Mouse (Mus musculus): ENCODE data around the gene Zfp85.
"Not testable (repeated sequence)": the region's sequence is repeated elsewhere in the genome, so short reads cannot be mapped to it uniquely, and the experiment has no call there.

The Zfp85 gene

DNA sequence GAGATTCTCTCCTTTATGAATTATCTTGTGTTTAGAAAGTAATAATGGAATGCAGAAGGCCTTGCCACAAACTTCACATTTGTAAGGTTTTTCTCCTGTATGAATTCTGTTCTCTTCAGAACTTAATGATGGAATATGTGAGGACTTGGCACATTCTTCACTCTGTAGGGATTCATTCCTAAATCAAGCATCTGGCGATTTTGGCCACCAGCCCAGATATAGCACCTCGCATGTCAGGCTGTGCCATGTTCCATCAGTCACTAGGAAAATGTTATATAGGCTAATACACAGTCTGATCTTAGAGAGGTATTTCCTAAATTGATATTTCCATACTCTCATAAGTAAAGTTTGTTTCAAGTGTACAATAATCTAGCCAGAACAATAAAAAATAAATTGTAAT lies 29.7 kb downstream of the Zfp85 start:
- CTCF ChIA-PET = not testable (repeated sequence)
- POLR2A ChIA-PET = interaction anchor here in 2 of 4 experiments (1.8 to 2.7 kb wide), 3 partner anchors 19 to 88 kb away, joined by 9 to 25 read pairs (median 12); partner anchors contain the start of genes Gm49345 (in 1 of the 2) and Zfp729a (in 1 of the 2)

DNA sequence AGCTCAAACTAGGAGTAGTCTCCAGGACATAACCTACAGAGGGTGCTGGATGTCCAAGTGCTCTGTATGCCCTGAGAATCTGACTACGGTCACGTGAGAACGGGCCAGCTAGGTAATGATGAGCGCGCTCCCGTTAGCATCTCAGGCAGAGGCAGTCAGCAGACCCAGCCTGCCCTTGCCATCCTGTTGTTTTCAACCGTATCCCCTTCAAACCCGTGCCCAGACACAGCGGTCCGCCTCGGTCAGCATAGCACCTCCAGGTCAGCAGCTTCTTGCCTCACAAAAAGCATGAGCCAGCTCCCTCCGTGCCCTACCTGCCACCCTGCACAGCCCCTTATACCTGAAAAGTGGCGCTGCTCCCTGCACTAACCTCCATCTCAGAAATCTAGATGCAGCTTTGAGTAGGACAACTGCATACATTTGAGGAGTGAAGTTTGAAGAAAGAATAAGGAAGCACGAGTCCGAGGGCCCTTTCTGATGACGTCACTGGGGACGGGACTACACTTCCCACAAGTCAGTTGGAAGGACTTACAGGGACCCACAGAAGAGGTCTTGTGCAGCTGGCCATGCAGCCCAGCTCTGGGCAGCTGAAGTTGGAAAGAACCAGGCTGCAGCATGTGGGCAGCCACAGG lies 31.1 kb downstream of the Zfp85 start:
- POLR2A ChIA-PET = interaction anchor here (0.5 to 2.8 kb wide), 48 partner anchors 9 to 849 kb away, joined by 3 to 25 read pairs (median 3); partner anchors contain the start of genes Gm10037 (in 2 of the 4), Zfp729b (in 2 of the 4), Zfp738 (in 2 of the 4) and Gm28044 (in 1 of the 4)
- CTCF ChIA-PET = interaction anchor here (0.5 to 1.0 kb wide), 6 partner anchors 41 to 121 kb away, joined by 3 to 5 read pairs (median 3); partner anchors contain the start of genes Gm49345 (in 2 of the 4), Zfp729a (in 2 of the 4), Gm10037 (in 1 of the 4) and Zfp729b (in 1 of the 4)

All from embryonic stem cell, embryonic (primary cell).